In genomic region chr3:121964173-121964572, GRCm38 (mm10) we compare ENCODE assay signal across 9 mouse cellular contexts. TPM values are rescaled to one million over a fixed set of nuclear protein-coding genes. Genes with fewer than 3 reads are reported as not detected.
A peak's percentile ranks its signal among the peaks of the same experiment; 100 is the strongest.
DNase-seq lines count a peak whose midpoint lies in the region; ATAC-seq and TF ChIP-seq lines count a peak whose summit lies in the region.
"Had no signal": no experiment of that assay in that cellular context is flagged by ENCODE, and none has a peak within 500 bp of the region (broad histone marks: within the 10 kb centered on the region; RNA-seq: fewer than 3 reads in every experiment).

No protein-coding gene starts in this region.

- H3K4me2 ChIP-seq in neural tube, embryonic 15.5 days: no peak overlapping the region

- H3K4me3 ChIP-seq in bone marrow, adult 2 months (replicated peaks; ENCODE audit: control insufficient read depth, low read depth, low read length): no peak overlapping the region
- no peak overlapping the region for H3K4me3 ChIP-seq in neural tube, embryonic 15.5 days (replicated peaks)
- H3K4me3 ChIP-seq: myocyte had no signal

- TF ChIP-seq CTCF in bone marrow, adult 2 months (IDR thresholded peaks at IDR 0.05; ENCODE audit: control insufficient read depth, insufficient read depth, low read length): 0 out of 2 replicates have a peak, but pooled peaks have one; percentile 12

- H3K36me3 ChIP-seq in neural tube, embryonic 15.5 days: no peaks in the 10 kb centered on the region

- peak; percentile 40 for DNase-seq in adrenal gland, postnatal 14 days
- no peak for DNase-seq in adrenal gland, adult 8-10 months
- peak; percentile 51 to 61 for DNase-seq in layer of hippocampus, postnatal 10 days (ENCODE audit: low spot score in 2 of 2)
- no peak for DNase-seq in layer of hippocampus, postnatal 36 days
- DNase-seq in induced T-regulatory cell, adult 2 months (ENCODE audit: low read depth): peak; percentile 53
- no peak for DNase-seq in testis, postnatal 10 days (ENCODE audit: low spot score)

- H3K4me1 ChIP-seq in bone marrow, adult 2 months (ENCODE audit: control insufficient read depth, insufficient read depth, low read length): no peaks in the 10 kb centered on the region
- H3K4me1 ChIP-seq in neural tube, embryonic 15.5 days: peaks cover 7% of the 10 kb centered on the region

- no peak for TF ChIP-seq POLR2A in bone marrow, adult 2 months (IDR thresholded peaks at IDR 0.05; ENCODE audit: borderline replicate concordance, control insufficient read depth, low read depth, low read length)

- H3K9me3 ChIP-seq in neural tube, embryonic 15.5 days (replicated peaks): no peaks in the 10 kb centered on the region

- no peak overlapping the region for H3K9ac ChIP-seq in neural tube, embryonic 15.5 days (replicated peaks)

- no peaks in the 10 kb centered on the region for H3K27me3 ChIP-seq in neural tube, embryonic 15.5 days (replicated peaks)

- ATAC-seq in neural tube, embryonic 15.5 days (ENCODE audit: low FRiP score): 0 out of 2 replicates have a peak, but pooled peaks have one; percentile 26

- H3K27ac ChIP-seq in bone marrow, adult 2 months (ENCODE audit: control insufficient read depth, insufficient read depth, low read depth, low read length, poor library complexity): no peak overlapping the region
- H3K27ac ChIP-seq in neural tube, embryonic 15.5 days (replicated peaks): no peak overlapping the region

RNA-seq across cellular contexts. Expression of gene Arhgap29, which starts 11.8 kb away (rescaled TPM):
- 82.6 and 83.4 TPM in 2 replicates for total RNA-seq in adrenal gland, postnatal 14 days (2021)
- total RNA-seq in adrenal gland, adult 8-10 months (2022): 10 to 100 TPM; 47.3 to 67.5 (median 51.3) TPM
- 10 to 100 TPM; 19.2 to 21.1 TPM for total RNA-seq in layer of hippocampus, postnatal 10 days (2021)
- 10 to 100 TPM; 15.7 to 17.6 TPM for total RNA-seq in layer of hippocampus, postnatal 36 days (2021)
- polyA plus RNA-seq in bone marrow, adult 2 months (2011; ENCODE audit: insufficient read depth, insufficient read length, low replicate concordance, missing spikeins): 3.6 and 4.5 TPM in 2 replicates
- 18.0 and 21.9 TPM in 2 replicates for polyA plus RNA-seq in neural tube, embryonic 15.5 days (2015; fragmentation: Nextera tagmentation; extraction: Ambion mirVana)

Comparison
In these comparisons a context has a peak if more than half of its experiments do, and no peak if none do; other contexts are left out.
1. DNase-seq: peak in adrenal gland, postnatal 14 days (single experiment), layer of hippocampus, postnatal 10 days (2 of 2) and induced T-regulatory cell, adult 2 months (single experiment); none in adrenal gland, adult 8-10 months (single experiment), layer of hippocampus, postnatal 36 days (0 of 2) and testis, postnatal 10 days (single experiment).